9 mouse cellular contexts compared by ENCODE assay signal in genomic region chr13:43523906-43524480, GRCm38 (mm10). TPM values are rescaled to one million over a fixed set of nuclear protein-coding genes. Genes with fewer than 3 reads are reported as not detected.
DNase-seq lines count a peak whose midpoint lies in the region; ATAC-seq and TF ChIP-seq lines count a peak whose summit lies in the region.
"Had no signal": no experiment of that assay in that cellular context is flagged by ENCODE, and none has a peak within 500 bp of the region (broad histone marks: within the 10 kb centered on the region; RNA-seq: fewer than 3 reads in every experiment).

No protein-coding gene starts in this region.

- WGBS in intestine, embryonic 14.5 days, result 64% methylated on average over 7 of the region's 7 CpGs
- WGBS in intestine, embryonic 15.5 days, result 58% methylated on average over 7 of the region's 7 CpGs
- 34% methylated on average over 7 of the region's 7 CpGs for WGBS in lung, postnatal 0 days
- 46% methylated on average over 7 of the region's 7 CpGs for WGBS in stomach, embryonic 15.5 days
- WGBS in hindbrain, embryonic 16.5 days, result 67% methylated on average over 7 of the region's 7 CpGs
- WGBS in hindbrain, postnatal 0 days, result 59% methylated on average over 7 of the region's 7 CpGs

- ATAC-seq in intestine, embryonic 14.5 days (replicated peaks; ENCODE audit: low FRiP score, low TSS enrichment, low read depth), result no peak
- no peak for ATAC-seq in intestine, embryonic 15.5 days
- ATAC-seq in lung, postnatal 0 days, result no peak
- no peak for ATAC-seq in stomach, embryonic 15.5 days (ENCODE audit: insufficient read depth, low FRiP score, low read depth)
- no peak for ATAC-seq in hindbrain, embryonic 16.5 days
- ATAC-seq in hindbrain, postnatal 0 days, result no peak

- H3K9ac ChIP-seq in intestine, embryonic 14.5 days (ENCODE audit: low read length), result no peak overlapping the region
- H3K9ac ChIP-seq in intestine, embryonic 15.5 days, result no peak overlapping the region
- H3K9ac ChIP-seq in lung, postnatal 0 days (replicated peaks; ENCODE audit: low read depth), result no peak overlapping the region
- H3K9ac ChIP-seq in stomach, embryonic 15.5 days, result no peak overlapping the region
- H3K9ac ChIP-seq in hindbrain, embryonic 16.5 days (ENCODE audit: low read depth, low read length), result no peak overlapping the region
- no peak overlapping the region for H3K9ac ChIP-seq in hindbrain, postnatal 0 days (replicated peaks; ENCODE audit: low read length)

- TF ChIP-seq EP300 in lung, postnatal 0 days (IDR thresholded peaks at IDR 0.05), result no peak

- H3K27me3 ChIP-seq in intestine, embryonic 14.5 days (replicated peaks; ENCODE audit: control insufficient read depth, insufficient read depth, low read length), result no peaks in the 10 kb centered on the region
- no peaks in the 10 kb centered on the region for H3K27me3 ChIP-seq in intestine, embryonic 15.5 days (replicated peaks)
- no peaks in the 10 kb centered on the region for H3K27me3 ChIP-seq in lung, postnatal 0 days (replicated peaks; ENCODE audit: insufficient read depth, low read length)
- no peaks in the 10 kb centered on the region for H3K27me3 ChIP-seq in stomach, embryonic 15.5 days (replicated peaks)
- H3K27me3 ChIP-seq in hindbrain, embryonic 16.5 days (replicated peaks; ENCODE audit: control insufficient read depth, insufficient read depth, low read length), result no peaks in the 10 kb centered on the region
- no peaks in the 10 kb centered on the region for H3K27me3 ChIP-seq in hindbrain, postnatal 0 days (ENCODE audit: insufficient read depth, low read length)

- no peak overlapping the region for H3K4me3 ChIP-seq in intestine, embryonic 14.5 days (ENCODE audit: low read depth, low read length)
- no peak overlapping the region for H3K4me3 ChIP-seq in intestine, embryonic 15.5 days (replicated peaks)
- H3K4me3 ChIP-seq in lung, postnatal 0 days (ENCODE audit: low read depth, low read length), result no peak overlapping the region
- no peak overlapping the region for H3K4me3 ChIP-seq in embryonic fibroblast, embryonic 13.5 days (ENCODE audit: insufficient read depth, low read length)
- H3K4me3 ChIP-seq in stomach, embryonic 15.5 days (replicated peaks), result no peak overlapping the region
- H3K4me3 ChIP-seq in hindbrain, embryonic 16.5 days (ENCODE audit: low read length), result no peak overlapping the region
- no peak overlapping the region for H3K4me3 ChIP-seq in hindbrain, postnatal 0 days (ENCODE audit: low read length)

- TF ChIP-seq POLR2A in embryonic fibroblast, embryonic 13.5 days (IDR thresholded peaks at IDR 0.05; ENCODE audit: low read depth, low read length), result no peak

- no peak overlapping the region for H3K4me2 ChIP-seq in intestine, embryonic 14.5 days (ENCODE audit: low read length)
- H3K4me2 ChIP-seq in intestine, embryonic 15.5 days (replicated peaks), result no peak overlapping the region
- H3K4me2 ChIP-seq in lung, postnatal 0 days (replicated peaks; ENCODE audit: low read depth, low read length), result 0 out of 2 replicates have a peak overlapping the region, but pooled peaks have one; percentile 20
- H3K4me2 ChIP-seq in stomach, embryonic 15.5 days, result peak overlapping the region; percentile 1; the same call in 1 of the 2 replicates
- H3K4me2 ChIP-seq in hindbrain, embryonic 16.5 days (ENCODE audit: low read length), result no peak overlapping the region
- H3K4me2 ChIP-seq in hindbrain, postnatal 0 days (ENCODE audit: low read depth, low read length), result no peak overlapping the region

- H3K4me1 ChIP-seq in intestine, embryonic 14.5 days (replicated peaks; ENCODE audit: control insufficient read depth, insufficient read depth, low read length), result peaks cover 22% of the 10 kb centered on the region
- peaks cover 6% of the 10 kb centered on the region; the same call in 1 of the 2 replicates for H3K4me1 ChIP-seq in intestine, embryonic 15.5 days (replicated peaks)
- H3K4me1 ChIP-seq in lung, postnatal 0 days (ENCODE audit: insufficient read depth, low read depth, low read length), result peaks cover 4% of the 10 kb centered on the region; the same call in 1 of the 2 replicates
- peaks cover 8% of the 10 kb centered on the region for H3K4me1 ChIP-seq in embryonic fibroblast, embryonic 13.5 days (ENCODE audit: control insufficient read depth, insufficient read depth, low read length)
- H3K4me1 ChIP-seq in stomach, embryonic 15.5 days, result peaks cover 15% of the 10 kb centered on the region
- H3K4me1 ChIP-seq in hindbrain, embryonic 16.5 days (ENCODE audit: control insufficient read depth, insufficient read depth, low read depth, low read length), result peaks cover 11% of the 10 kb centered on the region
- H3K4me1 ChIP-seq in hindbrain, postnatal 0 days (ENCODE audit: insufficient read depth, low read length), result peaks cover 5% of the 10 kb centered on the region

- no peak for DNase-seq in intestine, embryonic 14.5 days (ENCODE audit: low spot score)
- DNase-seq in lung, postnatal 0 days (ENCODE audit: low spot score), result peak; percentile 59
- no peak for DNase-seq in lung, postnatal 4 days
- no peak for DNase-seq in hindbrain, postnatal 0 days (ENCODE audit: low spot score)
- DNase-seq: cerebellum, postnatal 25 days had no signal

- TF ChIP-seq CTCF in lung, postnatal 0 days (IDR thresholded peaks at IDR 0.05), result no peak
- no peak for TF ChIP-seq CTCF in embryonic fibroblast, embryonic 13.5 days (IDR thresholded peaks at IDR 0.05; ENCODE audit: borderline replicate concordance, insufficient read depth, low read length)
- TF ChIP-seq CTCF in hindbrain, postnatal 0 days (IDR thresholded peaks at IDR 0.05; ENCODE audit: low read depth), result no peak

- no peaks in the 10 kb centered on the region for H3K36me3 ChIP-seq in intestine, embryonic 14.5 days (ENCODE audit: control insufficient read depth, insufficient read depth, low read length)
- H3K36me3 ChIP-seq in intestine, embryonic 15.5 days, result no peaks in the 10 kb centered on the region
- no peaks in the 10 kb centered on the region for H3K36me3 ChIP-seq in lung, postnatal 0 days (ENCODE audit: insufficient read depth, low read length)
- no peaks in the 10 kb centered on the region for H3K36me3 ChIP-seq in stomach, embryonic 15.5 days
- no peaks in the 10 kb centered on the region for H3K36me3 ChIP-seq in hindbrain, embryonic 16.5 days (ENCODE audit: control insufficient read depth, insufficient read depth, low read length)
- H3K36me3 ChIP-seq in hindbrain, postnatal 0 days (ENCODE audit: insufficient read depth, low read length), result no peaks in the 10 kb centered on the region

- no peaks in the 10 kb centered on the region for H3K9me3 ChIP-seq in intestine, embryonic 14.5 days (ENCODE audit: control insufficient read depth, low read length)
- no peaks in the 10 kb centered on the region for H3K9me3 ChIP-seq in intestine, embryonic 15.5 days
- no peaks in the 10 kb centered on the region for H3K9me3 ChIP-seq in lung, postnatal 0 days (ENCODE audit: low read length)
- no peaks in the 10 kb centered on the region for H3K9me3 ChIP-seq in stomach, embryonic 15.5 days
- H3K9me3 ChIP-seq in hindbrain, embryonic 16.5 days (ENCODE audit: control insufficient read depth, low read length), result no peaks in the 10 kb centered on the region
- no peaks in the 10 kb centered on the region for H3K9me3 ChIP-seq in hindbrain, postnatal 0 days (ENCODE audit: low read length)

- peak overlapping the region; percentile 87; the same call in 1 of the 2 replicates for H3K27ac ChIP-seq in intestine, embryonic 14.5 days (ENCODE audit: low read depth)
- no peak overlapping the region for H3K27ac ChIP-seq in intestine, embryonic 15.5 days
- peak overlapping the region; percentile 77; the same call in 1 of the 2 replicates for H3K27ac ChIP-seq in lung, postnatal 0 days (ENCODE audit: low read length)
- H3K27ac ChIP-seq in embryonic fibroblast, embryonic 13.5 days (ENCODE audit: insufficient read depth, low read length), result peak overlapping the region; percentile 96
- peak overlapping the region; percentile 84; the same call in 1 of the 2 replicates for H3K27ac ChIP-seq in stomach, embryonic 15.5 days
- H3K27ac ChIP-seq in hindbrain, embryonic 16.5 days (ENCODE audit: low read depth, low read length), result no peak overlapping the region
- no peak overlapping the region for H3K27ac ChIP-seq in hindbrain, postnatal 0 days

RNA-seq across cellular contexts. Expression of gene Mcur1, which starts 36.0 kb away (rescaled TPM):
- 11.2 and 13.1 TPM in 2 replicates for polyA plus RNA-seq in intestine, embryonic 14.5 days (2014; fragmentation: Nextera tagmentation; extraction: Ambion mirVana)
- polyA plus RNA-seq in intestine, embryonic 15.5 days (2015; fragmentation: Nextera tagmentation; extraction: Ambion mirVana), result 11.0 TPM in 2 replicates
- 20.0 and 21.0 TPM in 2 replicates for polyA plus RNA-seq in lung, postnatal 0 days (2015; fragmentation: Nextera tagmentation; extraction: Ambion mirVana)
- 11.8 and 14.1 TPM in 2 replicates for polyA plus RNA-seq in embryonic fibroblast, embryonic 13.5 days (2011; ENCODE audit: insufficient read length, low read depth, missing spikeins)
- polyA plus RNA-seq in stomach, embryonic 15.5 days (2015; fragmentation: Nextera tagmentation; extraction: Ambion mirVana), result 12.7 and 14.8 TPM in 2 replicates
- polyA plus RNA-seq in hindbrain, embryonic 16.5 days (2015; fragmentation: Nextera tagmentation; extraction: Ambion mirVana), result 6.2 and 8.0 TPM in 2 replicates
- total RNA-seq in hindbrain, postnatal 0 days (2014; rRNA removed), result 9.3 and 12.4 TPM in 2 replicates
- polyA plus RNA-seq in hindbrain, postnatal 0 days (2015; fragmentation: Nextera tagmentation; extraction: Ambion mirVana), result 8.0 and 8.4 TPM in 2 replicates

RNA-seq across cellular contexts. Expression of gene Ranbp9, which starts 42.9 kb away (rescaled TPM):
- 11.0 and 11.1 TPM in 2 replicates for polyA plus RNA-seq in intestine, embryonic 14.5 days (2014; fragmentation: Nextera tagmentation; extraction: Ambion mirVana)
- polyA plus RNA-seq in intestine, embryonic 15.5 days (2015; fragmentation: Nextera tagmentation; extraction: Ambion mirVana), result 7.9 and 8.0 TPM in 2 replicates
- 12.4 and 14.2 TPM in 2 replicates for polyA plus RNA-seq in lung, postnatal 0 days (2015; fragmentation: Nextera tagmentation; extraction: Ambion mirVana)
- 55.4 and 74.1 TPM in 2 replicates for polyA plus RNA-seq in embryonic fibroblast, embryonic 13.5 days (2011; ENCODE audit: insufficient read length, low read depth, missing spikeins)
- 8.9 and 9.6 TPM in 2 replicates for polyA plus RNA-seq in stomach, embryonic 15.5 days (2015; fragmentation: Nextera tagmentation; extraction: Ambion mirVana)
- 10.0 and 11.2 TPM in 2 replicates for polyA plus RNA-seq in hindbrain, embryonic 16.5 days (2015; fragmentation: Nextera tagmentation; extraction: Ambion mirVana)
- total RNA-seq in hindbrain, postnatal 0 days (2014; rRNA removed), result 52.7 and 67.1 TPM in 2 replicates
- polyA plus RNA-seq in hindbrain, postnatal 0 days (2015; fragmentation: Nextera tagmentation; extraction: Ambion mirVana), result 9.6 and 11.0 TPM in 2 replicates

Comparison
In these comparisons a context has a peak if more than half of its experiments do, and no peak if none do; other contexts are left out.
1. H3K27ac ChIP-seq: peak in intestine, embryonic 14.5 days (single experiment), lung, postnatal 0 days (single experiment), embryonic fibroblast, embryonic 13.5 days (single experiment) and stomach, embryonic 15.5 days (single experiment); none in intestine, embryonic 15.5 days (single experiment), hindbrain, embryonic 16.5 days (single experiment) and hindbrain, postnatal 0 days (single experiment).
2. H3K4me2 ChIP-seq: peak in lung, postnatal 0 days (single experiment) and stomach, embryonic 15.5 days (single experiment); none in intestine, embryonic 14.5 days (single experiment), intestine, embryonic 15.5 days (single experiment), hindbrain, embryonic 16.5 days (single experiment) and hindbrain, postnatal 0 days (single experiment).